Mouse (Mus musculus) heart, adult 18-20 months (tissue): Measurements from ENCODE around the gene Krtap19-1. TPM values are rescaled to one million over a fixed set of nuclear protein-coding genes. Genes with fewer than 3 reads are reported as not detected.

ENCODE experiments used
- DNase-seq, 2 experiments: peaks; one replicate each; pipeline ENCODE4 v3.0.0; 2021 to 2022; ENCODE audit warnings: mixed read lengths in 1 of 2
- long read RNA-seq, 2 experiments: library from polyadenylated mRNA; stranded (forward); transcript quantifications; one replicate each; pipeline ENCODE4 v2.0.0; 2021
- total RNA-seq, 2 experiments: library from RNA; stranded (reverse); gene quantifications; 2 replicates each; pipeline ENCODE4 v1.2.3; 2021

The Krtap19-1 gene
- not detected for total RNA-seq
- long read RNA-seq, experiment 1: 0 reads
- long read RNA-seq, experiment 2: 0 reads

- DNase-seq: no peak
Observed at GRCm38 (mm10) chr16:88869311-88869710, at the start of gene Krtap19-1. Gene Krtap19-1 (minus strand): TSS chr16:88869411.

GRCm38 (mm10) chr16:88896357-88896756 lies 27.1 kb upstream of the Krtap19-1 start, which contains the start of gene Krtap19-5:
Gene Krtap19-5 (minus strand): TSS chr16:88896457.
- no peak for DNase-seq

- no peak for DNase-seq
Observed at GRCm38 (mm10) chr16:88886870-88887269, 17.7 kb upstream of the Krtap19-1 start.

GRCm38 (mm10) chr16:88884989-88885388 lies 15.8 kb upstream of the Krtap19-1 start, which contains the start of gene Krtap19-4:
Gene Krtap19-4 (minus strand): TSS chr16:88885089.
- DNase-seq: no peak

GRCm38 (mm10) chr16:88877938-88878337 lies 8.7 kb upstream of the Krtap19-1 start, which contains the start of gene Krtap19-3:
Gene Krtap19-3 (minus strand): TSS chr16:88878038.
- DNase-seq: no peak

GRCm38 (mm10) chr16:88874169-88874568 lies 5.0 kb upstream of the Krtap19-1 start, which contains the start of gene Krtap19-2:
Gene Krtap19-2 (minus strand): TSS chr16:88874269.
- no peak for DNase-seq

- no peak for DNase-seq
Observed at GRCm38 (mm10) chr16:88864887-88865407, 4.3 kb downstream of the Krtap19-1 start.

GRCm38 (mm10) chr16:88851450-88851849 lies 17.8 kb downstream of the Krtap19-1 start:
- DNase-seq: peak in 1 of 2 experiments; percentile 4

GRCm38 (mm10) chr16:88848558-88848957 lies 20.7 kb downstream of the Krtap19-1 start:
- DNase-seq: no peak

- DNase-seq: no peak
Observed at GRCm38 (mm10) chr16:88847363-88847762, 21.8 kb downstream of the Krtap19-1 start.

GRCm38 (mm10) chr16:88826978-88827377 lies 42.2 kb downstream of the Krtap19-1 start:
- no peak for DNase-seq

GRCm38 (mm10) chr16:88826095-88826652 lies 43.0 kb downstream of the Krtap19-1 start, which contains the start of gene Krtap14:
Gene Krtap14 (minus strand): TSS chr16:88826145.
- no peak for DNase-seq

- peak in 1 of 2 experiments; percentile 1 for DNase-seq
Observed at GRCm38 (mm10) chr16:88823736-88824135, 45.5 kb downstream of the Krtap19-1 start.

GRCm38 (mm10) chr16:88820066-88820465 lies 49.1 kb downstream of the Krtap19-1 start, which contains the start of gene Krtap15:
Gene Krtap15 (plus strand): TSS chr16:88820215.
- DNase-seq: no peak

Other genes starting within 250 kb of the Krtap19-1 start
- not detected for gene 2310079G19Rik, start 241.7 kb downstream of the Krtap19-1 start, total RNA-seq
- gene Krtap26-1, start 221.6 kb downstream of the Krtap19-1 start, total RNA-seq: not detected
- gene Krtap27-1, start 197.7 kb downstream of the Krtap19-1 start, total RNA-seq: not detected
- gene 2310061N02Rik, start 161.4 kb downstream of the Krtap19-1 start, total RNA-seq: not detected
- not detected for gene Krtap13-1, start 140.5 kb downstream of the Krtap19-1 start, total RNA-seq
- gene Krtap13, start 117.8 kb downstream of the Krtap19-1 start, total RNA-seq: not detected
- gene 2310034C09Rik, start 110.6 kb downstream of the Krtap19-1 start, total RNA-seq: not detected
- not detected for gene 2310057N15Rik, start 95.2 kb downstream of the Krtap19-1 start, total RNA-seq
- not detected for gene Gm5965, start 91.5 kb downstream of the Krtap19-1 start, total RNA-seq
- gene Gm20741, start 57.2 kb downstream of the Krtap19-1 start, total RNA-seq: not detected
- not detected for gene Krtap15, start 49.2 kb downstream of the Krtap19-1 start, total RNA-seq
- gene Krtap14, start 43.3 kb downstream of the Krtap19-1 start, total RNA-seq: not detected
- gene Krtap19-2, start 4.9 kb upstream of the Krtap19-1 start, total RNA-seq: not detected
- not detected for gene Krtap19-3, start 8.6 kb upstream of the Krtap19-1 start, total RNA-seq
- not detected for gene Krtap19-4, start 15.7 kb upstream of the Krtap19-1 start, total RNA-seq
- gene Krtap19-5, start 27.0 kb upstream of the Krtap19-1 start, total RNA-seq: not detected
- gene Krtap19-9b, start 62.9 kb upstream of the Krtap19-1 start, total RNA-seq: not detected
- gene Krtap16-3, start 93.5 kb upstream of the Krtap19-1 start, total RNA-seq: not detected
- not detected for gene Krtap22-2, start 141.3 kb upstream of the Krtap19-1 start, total RNA-seq
- gene Gm10229, start 145.9 kb upstream of the Krtap19-1 start, total RNA-seq: not detected
- not detected for gene Krtap6-1, start 162.3 kb upstream of the Krtap19-1 start, total RNA-seq
- gene Gm10228, start 172.1 kb upstream of the Krtap19-1 start, total RNA-seq: not detected
- not detected for gene Krtap6-5, start 178.5 kb upstream of the Krtap19-1 start, total RNA-seq
- gene 1110025L11Rik, start 194.6 kb upstream of the Krtap19-1 start, total RNA-seq: not detected
- gene Krtap6-3, start 214.6 kb upstream of the Krtap19-1 start, total RNA-seq: not detected